Mouse (Mus musculus) skeletal muscle tissue, adult 2 months (tissue): ENCODE data around the gene Gm43518.

Source experiments
- DNase-seq: peaks from one replicate; pipeline ENCODE4 v3.0.0-alpha.2; 2012; ENCODE audit warnings: low read depth, low spot score

Gene Gm43518

GRCm38 (mm10) chr5:123977231-123977630 lies 50.0 kb downstream of the Gm43518 start:
- no peak for DNase-seq

GRCm38 (mm10) chr5:123978131-123978530 lies 50.9 kb downstream of the Gm43518 start:
- no peak for DNase-seq

GRCm38 (mm10) chr5:123979221-123979979 lies 52.2 kb downstream of the Gm43518 start:
- DNase-seq: peak; percentile 56

- DNase-seq: no peak
Observed at GRCm38 (mm10) chr5:123979980-123980369, 52.8 kb downstream of the Gm43518 start.

GRCm38 (mm10) chr5:123980521-123981249 lies 53.5 kb downstream of the Gm43518 start:
- DNase-seq: no peak

GRCm38 (mm10) chr5:123981250-123981554 lies 54.0 kb downstream of the Gm43518 start:
- no peak for DNase-seq

GRCm38 (mm10) chr5:123982838-123983237 lies 55.6 kb downstream of the Gm43518 start:
- no peak for DNase-seq

- no peak for DNase-seq
Observed at GRCm38 (mm10) chr5:123985434-123985833, 58.2 kb downstream of the Gm43518 start.

- DNase-seq: no peak
Observed at GRCm38 (mm10) chr5:123986925-123987324, 59.7 kb downstream of the Gm43518 start.

GRCm38 (mm10) chr5:123987511-123987910 lies 60.3 kb downstream of the Gm43518 start:
- no peak for DNase-seq
